Comparison of ENCODE assay signal across 9 mouse cellular contexts in genomic region chr5:147227354-147228112, GRCm38 (mm10). TPM values are rescaled to one million over a fixed set of nuclear protein-coding genes. Genes with fewer than 3 reads are reported as not detected.
A peak's percentile ranks its signal among the peaks of the same experiment; 100 is the strongest.
DNase-seq lines count a peak whose midpoint lies in the region; ATAC-seq lines count a peak whose summit lies in the region.
"Had no signal": no experiment of that assay in that cellular context is flagged by ENCODE, and none has a peak within 500 bp of the region (broad histone marks: within the 10 kb centered on the region; RNA-seq: fewer than 3 reads in every experiment).

No protein-coding gene starts in this region.

- H3K36me3 ChIP-seq in heart, embryonic 13.5 days = no peaks in the 10 kb centered on the region
- H3K36me3 ChIP-seq in liver, embryonic 12.5 days = no peaks in the 10 kb centered on the region
- H3K36me3 ChIP-seq in neural tube, embryonic 11.5 days (ENCODE audit: control insufficient read depth, insufficient read depth, low read length) = no peaks in the 10 kb centered on the region
- no peaks in the 10 kb centered on the region for H3K36me3 ChIP-seq in stomach, embryonic 15.5 days

- peak overlapping the region; percentile 35 for H3K4me2 ChIP-seq in heart, embryonic 13.5 days
- H3K4me2 ChIP-seq in liver, embryonic 12.5 days = no peak overlapping the region
- H3K4me2 ChIP-seq in neural tube, embryonic 11.5 days (ENCODE audit: low read depth) = no peak overlapping the region
- H3K4me2 ChIP-seq in stomach, embryonic 15.5 days = peak overlapping the region; percentile 42

- no peaks in the 10 kb centered on the region for H3K4me1 ChIP-seq in heart, embryonic 13.5 days
- H3K4me1 ChIP-seq in liver, embryonic 12.5 days = no peaks in the 10 kb centered on the region
- H3K4me1 ChIP-seq in neural tube, embryonic 11.5 days (ENCODE audit: control insufficient read depth, insufficient read depth, low read length) = peaks cover 10% of the 10 kb centered on the region; the same call in 1 of the 2 replicates
- H3K4me1 ChIP-seq in stomach, embryonic 15.5 days = peaks cover 3% of the 10 kb centered on the region; the same call in 1 of the 2 replicates

- DNase-seq in CD4-positive, CD25-positive, alpha-beta regulatory T cell, adult 2 months (ENCODE audit: low read depth, low spot score) = peak; percentile 84
- peak; percentile 78 for DNase-seq in brain, adult 2 months (ENCODE audit: low read depth, low spot score)
- DNase-seq in kidney, postnatal 25 days = peak; percentile 82 to 83
- DNase-seq in neural tube, embryonic 11.5 days (ENCODE audit: low spot score) = peak; percentile 88

- no peak overlapping the region for H3K4me3 ChIP-seq in heart, embryonic 13.5 days
- no peak overlapping the region for H3K4me3 ChIP-seq in liver, embryonic 12.5 days
- no peak overlapping the region for H3K4me3 ChIP-seq in neural tube, embryonic 11.5 days (ENCODE audit: low read depth, low read length)
- H3K4me3 ChIP-seq in stomach, embryonic 15.5 days (replicated peaks) = no peak overlapping the region
- H3K4me3 ChIP-seq: erythroblast, embryonic 14.5 days had no signal

- peak; percentile 74 for ATAC-seq in erythroblast, adult 5-6 weeks (replicated peaks; ENCODE audit: low FRiP score, poor library complexity, severe bottlenecking)
- ATAC-seq in heart, embryonic 13.5 days (ENCODE audit: extremely low read depth, insufficient number of reproducible peaks, low FRiP score, low TSS enrichment) = no peak
- ATAC-seq in liver, embryonic 12.5 days = 0 out of 2 replicates have a peak, but pooled peaks have one; percentile 15
- peak; percentile 71 for ATAC-seq in neural tube, embryonic 11.5 days (ENCODE audit: insufficient read depth, low FRiP score, low TSS enrichment)
- peak; percentile 80; the same call in 1 of the 2 replicates for ATAC-seq in stomach, embryonic 15.5 days (ENCODE audit: insufficient read depth, low FRiP score, low read depth)

- H3K27me3 ChIP-seq in heart, embryonic 13.5 days (replicated peaks) = peaks cover 81% of the 10 kb centered on the region
- peaks cover 48% of the 10 kb centered on the region for H3K27me3 ChIP-seq in liver, embryonic 12.5 days (replicated peaks)
- H3K27me3 ChIP-seq in neural tube, embryonic 11.5 days (ENCODE audit: control insufficient read depth, insufficient read depth, low read length) = peaks cover 33% of the 10 kb centered on the region
- H3K27me3 ChIP-seq in stomach, embryonic 15.5 days (replicated peaks) = peaks cover 47% of the 10 kb centered on the region

- H3K27ac ChIP-seq in heart, embryonic 13.5 days (replicated peaks) = no peak overlapping the region
- no peak overlapping the region for H3K27ac ChIP-seq in liver, embryonic 12.5 days
- no peak overlapping the region for H3K27ac ChIP-seq in neural tube, embryonic 11.5 days (ENCODE audit: low read depth, low read length)
- H3K27ac ChIP-seq in stomach, embryonic 15.5 days = no peak overlapping the region

- peak overlapping the region; percentile 47; the same call in 1 of the 2 replicates for H3K9ac ChIP-seq in heart, embryonic 13.5 days
- no peak overlapping the region for H3K9ac ChIP-seq in liver, embryonic 12.5 days
- no peak overlapping the region for H3K9ac ChIP-seq in neural tube, embryonic 11.5 days (ENCODE audit: low read length)
- H3K9ac ChIP-seq in stomach, embryonic 15.5 days = no peak overlapping the region

- WGBS in heart, embryonic 13.5 days = 14% methylated on average over 25 of the region's 25 CpGs
- 16% methylated on average over 25 of the region's 25 CpGs for WGBS in liver, embryonic 12.5 days (ENCODE audit: insufficient replicate concordance)
- 18% methylated on average over 25 of the region's 25 CpGs for WGBS in neural tube, embryonic 11.5 days
- 10% methylated on average over 25 of the region's 25 CpGs for WGBS in stomach, embryonic 15.5 days

- no peaks in the 10 kb centered on the region for H3K9me3 ChIP-seq in heart, embryonic 13.5 days
- no peaks in the 10 kb centered on the region for H3K9me3 ChIP-seq in liver, embryonic 12.5 days (replicated peaks)
- no peaks in the 10 kb centered on the region for H3K9me3 ChIP-seq in neural tube, embryonic 11.5 days (ENCODE audit: control insufficient read depth, low read length)
- no peaks in the 10 kb centered on the region for H3K9me3 ChIP-seq in stomach, embryonic 15.5 days

RNA-seq across cellular contexts. Expression of gene Gsx1, which starts 39.0 kb away (rescaled TPM):
- total RNA-seq in erythroblast, adult 5-6 weeks (2015; ENCODE audit: low replicate concordance) = not detected in 2 replicates
- not detected in 2 replicates for total RNA-seq in erythroblast, adult 5-6 weeks (2017; ENCODE audit: low replicate concordance)
- polyA plus RNA-seq in heart, embryonic 13.5 days (2015; fragmentation: Nextera tagmentation; extraction: Ambion mirVana) = not detected in 2 replicates
- polyA plus RNA-seq in liver, embryonic 12.5 days (2016; fragmentation: Nextera tagmentation; extraction: Ambion mirVana) = not detected in 2 replicates
- polyA plus RNA-seq in neural tube, embryonic 11.5 days (2014; fragmentation: Nextera tagmentation; extraction: Ambion mirVana) = 11.3 and 12.8 TPM in 2 replicates
- polyA plus RNA-seq in stomach, embryonic 15.5 days (2015; fragmentation: Nextera tagmentation; extraction: Ambion mirVana) = not detected in 2 replicates
- polyA plus RNA-seq: erythroblast, embryonic 14.5 days had no signal

RNA-seq across cellular contexts. Expression of gene Pdx1, which starts 42.2 kb away (rescaled TPM):
- total RNA-seq in erythroblast, adult 5-6 weeks (2015; ENCODE audit: low replicate concordance) = not detected in 2 replicates
- not detected in 2 replicates for total RNA-seq in erythroblast, adult 5-6 weeks (2017; ENCODE audit: low replicate concordance)
- not detected in 2 replicates for polyA plus RNA-seq in heart, embryonic 13.5 days (2015; fragmentation: Nextera tagmentation; extraction: Ambion mirVana)
- polyA plus RNA-seq in liver, embryonic 12.5 days (2016; fragmentation: Nextera tagmentation; extraction: Ambion mirVana) = 0.06 and 0.25 TPM in 2 replicates
- polyA plus RNA-seq in neural tube, embryonic 11.5 days (2014; fragmentation: Nextera tagmentation; extraction: Ambion mirVana) = not detected in 2 replicates
- 10.0 and 14.0 TPM in 2 replicates for polyA plus RNA-seq in stomach, embryonic 15.5 days (2015; fragmentation: Nextera tagmentation; extraction: Ambion mirVana)
- polyA plus RNA-seq: erythroblast, embryonic 14.5 days had no signal

Comparison
In these comparisons a context has a peak if more than half of its experiments do, and no peak if none do; other contexts are left out.
1. H3K4me2 ChIP-seq: peak in heart, embryonic 13.5 days (single experiment) and stomach, embryonic 15.5 days (single experiment); none in liver, embryonic 12.5 days (single experiment) and neural tube, embryonic 11.5 days (single experiment).
2. RNA of gene Gsx1, which starts 39.0 kb away (polyA plus RNA-seq): 11.3 to 12.8 TPM in neural tube, embryonic 11.5 days; not detected in stomach, embryonic 15.5 days, not detected in heart, embryonic 13.5 days and not detected in liver, embryonic 12.5 days; every median in the first group is over 10 times any median in the second.
3. Peak in every context shown above with its lines, with median percentiles within 50 percentile points of each other: DNase-seq.